Mouse (Mus musculus) hindbrain, embryonic 15.5 days (tissue): ENCODE data around the gene Cul1. TPM values are rescaled to one million over a fixed set of nuclear protein-coding genes. Genes with fewer than 3 reads are reported as not detected.
"Not testable (repeated sequence)": the region's sequence is repeated elsewhere in the genome, so short reads cannot be mapped to it uniquely, and the experiment has no call there.

Experiments used
- ATAC-seq: fragments of 200-750 bp; cut with Nextera tagmentation; 2 replicates; pipeline ENCODE4 v1.8.0; 2017; ENCODE audit warnings: low read depth, moderate number of reproducible peaks, moderate TSS enrichment; ENCODE audit not compliant: low FRiP score
- H3K27ac ChIP-seq: fragments of 300-500 bp; sonication (generic); replicated peaks from 2 replicates; pipeline ENCODE4 v1.5.1; 2015; ENCODE audit warnings: mild to moderate bottlenecking, inconsistent platforms
- H3K27me3 ChIP-seq: fragments of 300-500 bp; sonication (generic); 2 replicates; pipeline ENCODE4 v1.6.1; 2015; ENCODE audit warnings: control low read depth, inconsistent platforms
- H3K36me3 ChIP-seq: fragments of 300-500 bp; sonication (generic); 2 replicates; pipeline ENCODE4 v1.6.1; 2015; ENCODE audit warnings: control low read depth, inconsistent platforms
- H3K4me1 ChIP-seq: fragments of 300-500 bp; sonication (generic); replicated peaks from 2 replicates; pipeline ENCODE4 v1.6.1; 2015; ENCODE audit warnings: control low read depth, inconsistent platforms
- H3K4me2 ChIP-seq: fragments of 300-500 bp; sonication (generic); 2 replicates; pipeline ENCODE4 v1.6.1; 2015; ENCODE audit warnings: moderate library complexity, mild to moderate bottlenecking, inconsistent platforms
- H3K4me3 ChIP-seq: fragments of 300-500 bp; sonication (generic); 2 replicates; pipeline ENCODE4 v1.5.1; 2015; ENCODE audit warnings: mild to moderate bottlenecking, inconsistent platforms
- H3K9ac ChIP-seq: fragments of 300-500 bp; sonication (generic); 2 replicates; pipeline ENCODE4 v1.6.1; 2015; ENCODE audit warnings: inconsistent platforms
- H3K9me3 ChIP-seq: fragments of 300-500 bp; sonication (generic); 2 replicates; pipeline ENCODE4 v1.6.1; 2016; ENCODE audit warnings: control low read depth, inconsistent platforms
- WGBS: fragments of 180-500 bp; shearing (Covaris S2); methylation state at CpG from one replicate; pipeline ENCODE4 v1.1.7; 2015; 5-methylcytosine and 5-hydroxymethylcytosine counted together
- polyA plus RNA-seq: library from polyadenylated mRNA; unstranded; fragments of >200 nt; fragmentation: Nextera tagmentation; extraction: Ambion mirVana; gene quantifications from 2 replicates; pipeline ENCODE4 v1.2.1, GENCODE M21; 2015

The Cul1 gene
- polyA plus RNA-seq, result 117 and 127 TPM in 2 replicates

- 39% methylated on average over 2 of the region's 2 CpGs for WGBS
- ATAC-seq, result no peak
- Histone ChIP-seq H3K4me2 (peak within 1 kb of the TSS; percentile 82), H3K4me3 (peak within 1 kb of the TSS; percentile 99), H3K4me1 (peaks cover 20% of the 10 kb centered on the region), H3K9me3 (no peaks in the 10 kb centered on the region), H3K27me3 (no peaks in the 10 kb centered on the region), H3K27ac (peak within 1 kb of the TSS; percentile 98), H3K36me3 (no peaks in the 10 kb centered on the region), H3K9ac (peak within 1 kb of the TSS; percentile 99)
These were observed at the start of gene Cul1 for GRCm38 (mm10) chr6:47453098-47453497. TSS of gene Cul1 (plus strand) at chr6:47453398.

- Histone ChIP-seq H3K4me2 (no peak overlapping the region), H3K36me3 (no peaks in the 10 kb centered on the region), H3K27me3 (no peaks in the 10 kb centered on the region), H3K4me3 (no peak overlapping the region), H3K9me3 (no peaks in the 10 kb centered on the region), H3K27ac (no peak overlapping the region), H3K9ac (no peak overlapping the region), H3K4me1 (no peaks in the 10 kb centered on the region)
- 87% methylated on average over 11 of the region's 11 CpGs for WGBS
- no peak for ATAC-seq
These were observed 48.5 kb upstream of the Cul1 start for GRCm38 (mm10) chr6:47404419-47405382.

GRCm38 (mm10) chr6:47412886-47413606 is 40.2 kb upstream of the Cul1 start:
- Histone ChIP-seq H3K4me1 (no peaks in the 10 kb centered on the region), H3K4me2 (no peak overlapping the region), H3K9me3 (no peaks in the 10 kb centered on the region), H3K9ac (no peak overlapping the region), H3K36me3 (no peaks in the 10 kb centered on the region), H3K4me3 (no peak overlapping the region), H3K27me3 (no peaks in the 10 kb centered on the region), H3K27ac (no peak overlapping the region)
- no peak for ATAC-seq
- WGBS, result 42% methylated on average over 4 of the region's 4 CpGs

GRCm38 (mm10) chr6:47413656-47414055 is 39.5 kb upstream of the Cul1 start:
- Histone ChIP-seq H3K4me1 (no peaks in the 10 kb centered on the region), H3K9ac (no peak overlapping the region), H3K36me3 (no peaks in the 10 kb centered on the region), H3K4me3 (no peak overlapping the region), H3K9me3 (no peaks in the 10 kb centered on the region), H3K4me2 (no peak overlapping the region), H3K27ac (no peak overlapping the region), H3K27me3 (no peaks in the 10 kb centered on the region)
- 37% methylated on average over 2 of the region's 2 CpGs for WGBS
- ATAC-seq, result no peak

- Histone ChIP-seq H3K36me3 (no peaks in the 10 kb centered on the region), H3K4me2 (no peak overlapping the region), H3K4me3 (no peak overlapping the region), H3K27me3 (no peaks in the 10 kb centered on the region), H3K4me1 (no peaks in the 10 kb centered on the region), H3K27ac (no peak overlapping the region), H3K9me3 (no peaks in the 10 kb centered on the region), H3K9ac (no peak overlapping the region)
- ATAC-seq, result no peak
- WGBS, result 78% methylated on average over 3 of the region's 3 CpGs
These were observed 34.5 kb upstream of the Cul1 start for GRCm38 (mm10) chr6:47418691-47419090.

GRCm38 (mm10) chr6:47420156-47420555 is 33.0 kb upstream of the Cul1 start:
- H3K9me3 ChIP-seq, result no peaks in the 10 kb centered on the region

GRCm38 (mm10) chr6:47421221-47421620 is 32.0 kb upstream of the Cul1 start:
- Histone ChIP-seq H3K27me3 (no peaks in the 10 kb centered on the region), H3K27ac (no peak overlapping the region), H3K4me1 (no peaks in the 10 kb centered on the region), H3K4me2 (no peak overlapping the region), H3K9me3 (no peaks in the 10 kb centered on the region), H3K4me3 (no peak overlapping the region), H3K9ac (no peak overlapping the region), H3K36me3 (no peaks in the 10 kb centered on the region)
- 74% methylated on average over 1 of the region's 1 CpGs for WGBS
- no peak for ATAC-seq

More at GRCm38 (mm10) chr6:47420156-47420555, 33.0 kb upstream of the Cul1 start:
- Histone ChIP-seq H3K4me3 (no peak overlapping the region), H3K27ac (no peak overlapping the region), H3K36me3 (no peaks in the 10 kb centered on the region), H3K4me2 (no peak overlapping the region), H3K9ac (no peak overlapping the region), H3K4me1 (no peaks in the 10 kb centered on the region), H3K27me3 (no peaks in the 10 kb centered on the region)
- ATAC-seq, result no peak

GRCm38 (mm10) chr6:47426136-47426535 is 27.1 kb upstream of the Cul1 start:
- Histone ChIP-seq H3K4me3 (no peak overlapping the region), H3K9me3 (no peaks in the 10 kb centered on the region), H3K4me2 (no peak overlapping the region), H3K27ac (no peak overlapping the region), H3K36me3 (no peaks in the 10 kb centered on the region), H3K27me3 (no peaks in the 10 kb centered on the region), H3K4me1 (no peaks in the 10 kb centered on the region), H3K9ac (no peak overlapping the region)
- WGBS, result 76% methylated on average over 1 of the region's 1 CpGs
- no peak for ATAC-seq

- not testable (repeated sequence) for ATAC-seq
These were observed 26.6 kb upstream of the Cul1 start for GRCm38 (mm10) chr6:47426556-47426955.

GRCm38 (mm10) chr6:47432795-47433194 is 20.4 kb upstream of the Cul1 start:
- not testable (repeated sequence) for H3K27me3 ChIP-seq, H3K4me1 ChIP-seq, H3K4me2 ChIP-seq, H3K4me3 ChIP-seq, H3K9ac ChIP-seq, H3K9me3 ChIP-seq, ATAC-seq, H3K36me3 ChIP-seq, H3K27ac ChIP-seq
- WGBS, result 95% methylated on average over 12 of the region's 12 CpGs

More at GRCm38 (mm10) chr6:47426556-47426955, 26.6 kb upstream of the Cul1 start:
- H3K9ac ChIP-seq, H3K9me3 ChIP-seq, H3K36me3 ChIP-seq, H3K4me2 ChIP-seq, H3K27me3 ChIP-seq, H3K4me3 ChIP-seq, H3K27ac ChIP-seq, H3K4me1 ChIP-seq: not testable (repeated sequence)
- 86% methylated on average over 4 of the region's 4 CpGs for WGBS

GRCm38 (mm10) chr6:47440080-47440479 is 13.1 kb upstream of the Cul1 start:
- ATAC-seq, result no peak
- H3K9me3 ChIP-seq, result no peaks in the 10 kb centered on the region
- no peaks in the 10 kb centered on the region for H3K27me3 ChIP-seq
- H3K4me1 ChIP-seq, result no peaks in the 10 kb centered on the region
- no peaks in the 10 kb centered on the region for H3K36me3 ChIP-seq
- 83% methylated on average over 2 of the region's 2 CpGs for WGBS
- H3K4me3 ChIP-seq, result no peak overlapping the region
- no peak overlapping the region for H3K27ac ChIP-seq
- no peak overlapping the region for H3K4me2 ChIP-seq
- no peak overlapping the region for H3K9ac ChIP-seq

- Histone ChIP-seq H3K27me3 (no peaks in the 10 kb centered on the region), H3K4me1 (no peaks in the 10 kb centered on the region), H3K36me3 (no peaks in the 10 kb centered on the region), H3K4me3 (no peak overlapping the region), H3K9ac (no peak overlapping the region), H3K4me2 (no peak overlapping the region), H3K27ac (no peak overlapping the region), H3K9me3 (no peaks in the 10 kb centered on the region)
- WGBS, result 93% methylated on average over 1 of the region's 1 CpGs
- no peak for ATAC-seq
These were observed 5.5 kb upstream of the Cul1 start for GRCm38 (mm10) chr6:47447658-47448057.
